In genomic region chr4:45688233-45688632, GRCm38 (mm10) we compare ENCODE assay signal across 31 mouse cellular contexts.
DNase-seq lines count a peak whose midpoint lies in the region; ATAC-seq and TF ChIP-seq lines count a peak whose summit lies in the region.
"Had no signal": no experiment of that assay in that cellular context is flagged by ENCODE, and none has a peak within 500 bp of the region (broad histone marks: within the 10 kb centered on the region; RNA-seq: fewer than 3 reads in every experiment).

No protein-coding gene starts in this region.

- no peak for TF ChIP-seq RAD21 in CH12.LX (IDR thresholded peaks at IDR 0.05; ENCODE audit: low read depth, low read length)

- no peak overlapping the region for H3K4me2 ChIP-seq in forebrain, embryonic 13.5 days
- H3K4me2 ChIP-seq in forebrain, embryonic 15.5 days (replicated peaks), result no peak overlapping the region
- no peak overlapping the region for H3K4me2 ChIP-seq in CH12.LX (ENCODE audit: insufficient read depth, low read depth, poor library complexity, severe bottlenecking)
- peak overlapping the region; percentile 54 for H3K4me2 ChIP-seq in myocyte (ENCODE audit: low read depth)
- H3K4me2 ChIP-seq: embryonic facial prominence, embryonic 12.5 days; heart, embryonic 15.5 days; hindbrain, embryonic 15.5 days; liver, embryonic 12.5 days; midbrain, embryonic 11.5 days; neural tube, embryonic 12.5 days; stomach, embryonic 15.5 days had no signal

- no peak for TF ChIP-seq CTCF in CH12.LX (conservative IDR thresholded peaks at IDR 0.05 in 1 of 2, IDR thresholded peaks at IDR 0.05 in 1 of 2; ENCODE audit: low read depth in 2 of 2, low read length in 2 of 2)

- TF ChIP-seq POLR2A in CH12.LX (IDR thresholded peaks at IDR 0.05; ENCODE audit: low read depth, low read length), result no peak
- no peak for TF ChIP-seq POLR2A in myocyte (IDR thresholded peaks at IDR 0.05; ENCODE audit: insufficient read length, low read depth)

- in situ Hi-C loops in CH12.LX (cut with MboI; ENCODE audit: low pct_ligation_motif_present, low pct_unique_long_range_greater_than_20kb, low sequenced_read_pairs), result no loop called here

- no peak for ATAC-seq in forebrain, embryonic 13.5 days
- ATAC-seq in forebrain, embryonic 15.5 days (replicated peaks), result no peak
- peak; percentile 62 for ATAC-seq in common myeloid progenitor, adult 5-6 weeks (replicated peaks; ENCODE audit: low read depth, poor library complexity, severe bottlenecking)
- ATAC-seq: forebrain, postnatal 0 days; liver, embryonic 12.5 days; liver, postnatal 0 days; midbrain, embryonic 16.5 days; Patski had no signal

- dilution Hi-C loops in CH12.LX (cut with MboI; ENCODE audit: extremely low pct_ligation_motif_present, extremely low pct_unique_long_range_greater_than_20kb, low sequenced_read_pairs), result no loop called here

- H3K79me2 ChIP-seq in CH12.LX (replicated peaks; ENCODE audit: control insufficient read depth, extremely low read depth, insufficient read depth, poor library complexity, severe bottlenecking) (no peaks in the 10 kb centered on the region), myocyte (ENCODE audit: control insufficient read depth, insufficient read depth) (no peaks in the 10 kb centered on the region)

- no peak for DNase-seq in CH12.LX (ENCODE audit: extremely low read depth)
- DNase-seq in left cerebral cortex, adult 11 months (ENCODE audit: low spot score), result no peak
- DNase-seq in kidney, adult 9 months, result no peak
- no peak for DNase-seq in right cerebral cortex, postnatal 36 days (ENCODE audit: low spot score in 2 of 2)
- DNase-seq: adrenal gland, postnatal 25 days; cerebellum, adult 8-10 months; cerebellum, postnatal 25 days; embryo, embryonic 11 days; forebrain, postnatal 0 days; gastrocnemius, postnatal 10 days; kidney, adult 18-20 months; kidney, postnatal 36 days; left cerebral cortex, postnatal 4 days; liver, postnatal 0 days; lung, postnatal 36 days; thymus, postnatal 14 days had no signal

- H3K9ac ChIP-seq in forebrain, embryonic 13.5 days, result no peak overlapping the region
- H3K9ac ChIP-seq in forebrain, embryonic 15.5 days (replicated peaks), result no peak overlapping the region
- H3K9ac ChIP-seq in CH12.LX (ENCODE audit: insufficient read depth, low read depth), result no peak overlapping the region
- H3K9ac ChIP-seq: embryonic facial prominence, embryonic 12.5 days; forebrain, postnatal 0 days; heart, embryonic 15.5 days; hindbrain, embryonic 15.5 days; liver, embryonic 12.5 days; liver, postnatal 0 days; neural tube, embryonic 12.5 days; stomach, embryonic 15.5 days had no signal

- peak; percentile 63; the same call in 1 of the 2 replicates for TF ChIP-seq EP300 in CH12.LX (IDR thresholded peaks at IDR 0.05; ENCODE audit: low read length)

- no peak overlapping the region for H3K4me3 ChIP-seq in forebrain, embryonic 13.5 days
- H3K4me3 ChIP-seq in forebrain, embryonic 15.5 days, result no peak overlapping the region
- H3K4me3 ChIP-seq in CH12.LX (replicated peaks in 1 of 3; ENCODE audit: low read depth in 2 of 3, low read length in 2 of 3, poor library complexity in 1 of 3) (no peak overlapping the region), myocyte (no peak overlapping the region)
- H3K4me3 ChIP-seq: embryonic facial prominence, embryonic 12.5 days; forebrain, embryonic 10.5 days; heart, embryonic 15.5 days; hindbrain, embryonic 15.5 days; layer of hippocampus, adult 2 months; liver, embryonic 12.5 days; neural tube, embryonic 12.5 days; stomach, embryonic 15.5 days had no signal

- H3ac ChIP-seq in myocyte (ENCODE audit: control insufficient read depth, insufficient read length), result no peak overlapping the region

- H3K27me3 ChIP-seq in forebrain, embryonic 13.5 days, result no peaks in the 10 kb centered on the region
- H3K27me3 ChIP-seq in forebrain, embryonic 15.5 days, result no peaks in the 10 kb centered on the region
- H3K27me3 ChIP-seq in CH12.LX (replicated peaks) (no peaks in the 10 kb centered on the region), myocyte (ENCODE audit: control insufficient read depth, insufficient read depth, insufficient read length) (no peaks in the 10 kb centered on the region)
- H3K27me3 ChIP-seq: embryonic facial prominence, embryonic 12.5 days; heart, embryonic 15.5 days; hindbrain, embryonic 15.5 days; neural tube, embryonic 12.5 days; Patski; stomach, embryonic 15.5 days had no signal

- H3K9me3 ChIP-seq in forebrain, embryonic 13.5 days (replicated peaks), result no peaks in the 10 kb centered on the region
- H3K9me3 ChIP-seq in forebrain, embryonic 15.5 days, result no peaks in the 10 kb centered on the region
- peaks cover 5% of the 10 kb centered on the region for H3K9me3 ChIP-seq in CH12.LX (replicated peaks; ENCODE audit: low read length)
- H3K9me3 ChIP-seq: embryonic facial prominence, embryonic 12.5 days; forebrain, embryonic 10.5 days; heart, embryonic 15.5 days; hindbrain, embryonic 15.5 days; liver, embryonic 12.5 days; stomach, embryonic 15.5 days had no signal

- WGBS in forebrain, embryonic 13.5 days, result 58% methylated on average over 7 of the region's 7 CpGs
- WGBS in forebrain, embryonic 15.5 days, result 58% methylated on average over 7 of the region's 7 CpGs

- no peaks in the 10 kb centered on the region for H3K36me3 ChIP-seq in forebrain, embryonic 13.5 days (ENCODE audit: poor library complexity, severe bottlenecking)
- H3K36me3 ChIP-seq in forebrain, embryonic 15.5 days, result no peaks in the 10 kb centered on the region
- H3K36me3 ChIP-seq in CH12.LX (replicated peaks in 1 of 2; ENCODE audit: control insufficient read depth in 1 of 2, insufficient read depth in 1 of 2, low read length in 1 of 2), result no peaks in the 10 kb centered on the region
- H3K36me3 ChIP-seq in myocyte (ENCODE audit: control insufficient read depth, insufficient read depth), result no peaks in the 10 kb centered on the region
- H3K36me3 ChIP-seq: embryonic facial prominence, embryonic 12.5 days; forebrain, embryonic 10.5 days; heart, embryonic 15.5 days; hindbrain, embryonic 15.5 days; liver, embryonic 12.5 days; neural tube, embryonic 12.5 days; stomach, embryonic 15.5 days had no signal

- H3K27ac ChIP-seq in forebrain, embryonic 13.5 days, result peak overlapping the region; percentile 92; the same call in 1 of the 2 replicates
- H3K27ac ChIP-seq in forebrain, embryonic 15.5 days (replicated peaks), result no peak overlapping the region
- no peak overlapping the region for H3K27ac ChIP-seq in CH12.LX (ENCODE audit: insufficient read depth, low read depth)
- H3K27ac ChIP-seq: embryonic facial prominence, embryonic 12.5 days; forebrain, embryonic 10.5 days; heart, embryonic 15.5 days; hindbrain, embryonic 15.5 days; layer of hippocampus, adult 2 months; liver, embryonic 12.5 days; neural tube, embryonic 12.5 days; stomach, embryonic 15.5 days had no signal

- peaks cover 36% of the 10 kb centered on the region for H3K4me1 ChIP-seq in forebrain, embryonic 13.5 days
- H3K4me1 ChIP-seq in forebrain, embryonic 15.5 days, result peaks cover 36% of the 10 kb centered on the region
- peaks cover 0 to 6% of the 10 kb centered on the region in 2 experiments; a peak in 1 of 4 replicates for H3K4me1 ChIP-seq in CH12.LX (ENCODE audit: control insufficient read depth in 1 of 2, insufficient read depth in 2 of 2)
- H3K4me1 ChIP-seq: embryonic facial prominence, embryonic 12.5 days; liver, embryonic 12.5 days; stomach, embryonic 15.5 days had no signal

TF ChIP-seq in CH12.LX, 34 proteins besides CTCF, POLR2A, EP300 and RAD21 (continues in another document):
- no peak for TF ChIP-seq MEF2A (IDR thresholded peaks at IDR 0.05; ENCODE audit: borderline replicate concordance, low read depth, low read length)
- TF ChIP-seq ZNF384 (IDR thresholded peaks at IDR 0.05; ENCODE audit: low read depth, low read length), result no peak
- no peak for TF ChIP-seq JUN (IDR thresholded peaks at IDR 0.05; ENCODE audit: insufficient read depth, low read depth, low read length)
- no peak for TF ChIP-seq ELF1 (IDR thresholded peaks at IDR 0.05; ENCODE audit: low read depth, low read length)
- no peak for TF ChIP-seq ZMIZ1 (IDR thresholded peaks at IDR 0.05; ENCODE audit: low read depth, low read length)
- no peak for TF ChIP-seq NELFE (IDR thresholded peaks at IDR 0.05; ENCODE audit: low read depth, low read length)
- TF ChIP-seq GABPA (IDR thresholded peaks at IDR 0.05; ENCODE audit: insufficient replicate concordance, low read depth, low read length), result no peak
- no peak for TF ChIP-seq ZC3H11A (IDR thresholded peaks at IDR 0.05; ENCODE audit: low read depth, low read length)
- no peak for TF ChIP-seq TCF12 (IDR thresholded peaks at IDR 0.05; ENCODE audit: low read depth, low read length)
- 0 out of 2 replicates have a peak, but pooled peaks have one; percentile 17 for TF ChIP-seq BHLHE40 (IDR thresholded peaks at IDR 0.05; ENCODE audit: low read depth, low read length)
- no peak for TF ChIP-seq TBP (conservative IDR thresholded peaks at IDR 0.05; ENCODE audit: low read depth, low read length)
- no peak for TF ChIP-seq MXI1 (IDR thresholded peaks at IDR 0.05; ENCODE audit: low read depth, low read length)
- TF ChIP-seq USF2 (conservative IDR thresholded peaks at IDR 0.05; ENCODE audit: low read depth, low read length), result no peak
- TF ChIP-seq E2F4 (IDR thresholded peaks at IDR 0.05; ENCODE audit: insufficient replicate concordance, low read depth, low read length), result no peak

TF ChIP-seq in myocyte, 11 proteins besides CTCF, POLR2A, EP300 and RAD21:
- no peak for TF ChIP-seq REST (IDR thresholded peaks at IDR 0.05; ENCODE audit: insufficient read depth, insufficient read length)
- no peak for TF ChIP-seq CEBPB (IDR thresholded peaks at IDR 0.05; ENCODE audit: insufficient read depth, poor library complexity, severe bottlenecking)
- no peak for TF ChIP-seq USF1 (IDR thresholded peaks at IDR 0.05; ENCODE audit: low read depth)
- no peak for TF ChIP-seq TCF12 (IDR thresholded peaks at IDR 0.05; ENCODE audit: insufficient read depth, poor library complexity, severe bottlenecking)
- no peak for TF ChIP-seq SRF (IDR thresholded peaks at IDR 0.05; ENCODE audit: control insufficient read depth, insufficient read length, low read depth)
- no peak for TF ChIP-seq TCF3 (IDR thresholded peaks at IDR 0.05; ENCODE audit: insufficient read length, low read depth)
- no peak for TF ChIP-seq MYOD1 (IDR thresholded peaks at IDR 0.05; ENCODE audit: control insufficient read depth in 1 of 3, insufficient read length in 2 of 3, low read depth in 2 of 3)
- no peak for TF ChIP-seq MYOG (IDR thresholded peaks at IDR 0.05; ENCODE audit: control insufficient read depth in 1 of 3, insufficient read depth in 1 of 3, insufficient read length in 2 of 3, low read depth in 2 of 3)
- no peak for TF ChIP-seq MAX (IDR thresholded peaks at IDR 0.05; ENCODE audit: low read depth)
- TF ChIP-seq E2F4 (IDR thresholded peaks at IDR 0.05; ENCODE audit: insufficient read depth), result no peak
- no peak for TF ChIP-seq POLR2AphosphoS2 (IDR thresholded peaks at IDR 0.05; ENCODE audit: insufficient read length, low read depth)
